Mouse (Mus musculus): ENCODE data around the gene Dpy30. TPM values are rescaled to one million over a fixed set of nuclear protein-coding genes. Genes with fewer than 3 reads are reported as not detected.
A peak's percentile ranks its signal among the peaks of the same experiment; 100 is the strongest.
"Not testable (repeated sequence)": the region's sequence is repeated elsewhere in the genome, so short reads cannot be mapped to it uniquely, and the experiment has no call there.

The Dpy30 gene
- polyA plus RNA-seq, 1 experiment from 2014 or later = 219 TPM

GRCm38 (mm10) chr17:74315445-74316308 is 8.1 kb downstream of the Dpy30 start:
- H3K36me3 ChIP-seq = peaks cover 6% of the 10 kb centered on the region; the same call in 1 of the 2 replicates
- no peaks in the 10 kb centered on the region for H3K9me3 ChIP-seq
- H3K9ac ChIP-seq = peak overlapping the region; percentile 82
- H3K4me1 ChIP-seq = peaks cover 10% of the 10 kb centered on the region
- peak overlapping the region; percentile 92 for H3K27ac ChIP-seq
- no peaks in the 10 kb centered on the region for H3K27me3 ChIP-seq
- WGBS = under 1% methylated on average over 45 of the region's 45 CpGs
- H3K4me3 ChIP-seq = peak overlapping the region; percentile 75
- H3K4me2 ChIP-seq = peak overlapping the region; percentile 64
- ATAC-seq (ENCODE audit: borderline replicate concordance, extremely low read depth, low FRiP score, low TSS enrichment) = peak; percentile 91

GRCm38 (mm10) chr17:74306021-74306420 is 17.7 kb downstream of the Dpy30 start:
- no peaks in the 10 kb centered on the region for H3K27me3 ChIP-seq
- H3K4me2 ChIP-seq = no peak overlapping the region
- no peak overlapping the region for H3K27ac ChIP-seq
- no peaks in the 10 kb centered on the region for H3K9me3 ChIP-seq
- H3K4me3 ChIP-seq = no peak overlapping the region
- no peak overlapping the region for H3K9ac ChIP-seq
- H3K36me3 ChIP-seq = peaks cover 37% of the 10 kb centered on the region
- no peak for ATAC-seq (ENCODE audit: borderline replicate concordance, extremely low read depth, low FRiP score, low TSS enrichment)
- WGBS = 92% methylated on average over 1 of the region's 1 CpGs
- H3K4me1 ChIP-seq = no peaks in the 10 kb centered on the region

DNA sequence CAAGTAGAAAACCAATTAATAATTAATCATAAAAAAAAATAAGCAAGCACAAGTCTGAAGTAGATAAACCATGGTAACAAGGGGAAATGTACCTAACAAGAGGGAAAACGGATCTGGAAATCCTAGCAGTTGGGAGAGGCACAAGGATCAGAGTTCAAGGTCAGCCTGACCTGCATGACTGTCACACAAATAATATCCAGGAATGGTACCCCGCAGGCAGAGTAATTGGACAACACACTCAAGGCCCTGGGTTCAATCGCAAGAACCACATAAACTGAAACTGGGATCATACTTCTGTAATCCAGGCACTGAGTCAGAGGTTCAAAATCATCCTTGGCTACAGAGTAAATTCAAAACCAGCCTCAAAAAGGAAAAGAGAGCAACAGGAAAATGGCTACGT is 18.1 kb downstream of the Dpy30 start:
- WGBS = 96% methylated on average over 4 of the region's 4 CpGs
- no peak overlapping the region for H3K9ac ChIP-seq
- H3K9me3 ChIP-seq = no peaks in the 10 kb centered on the region
- H3K4me1 ChIP-seq = no peaks in the 10 kb centered on the region
- H3K27ac ChIP-seq = no peak overlapping the region
- peaks cover 38% of the 10 kb centered on the region for H3K36me3 ChIP-seq
- H3K27me3 ChIP-seq = no peaks in the 10 kb centered on the region
- no peak for ATAC-seq (ENCODE audit: borderline replicate concordance, extremely low read depth, low FRiP score, low TSS enrichment)
- H3K4me2 ChIP-seq = no peak overlapping the region
- H3K4me3 ChIP-seq = no peak overlapping the region

- H3K4me2 ChIP-seq = no peak overlapping the region
- H3K4me3 ChIP-seq = no peak overlapping the region
- no peak for ATAC-seq (ENCODE audit: borderline replicate concordance, extremely low read depth, low FRiP score, low TSS enrichment)
- H3K9me3 ChIP-seq = no peaks in the 10 kb centered on the region
- peaks cover 43% of the 10 kb centered on the region for H3K36me3 ChIP-seq
- H3K27ac ChIP-seq = no peak overlapping the region
- H3K27me3 ChIP-seq = no peaks in the 10 kb centered on the region
- 87% methylated on average over 4 of the region's 4 CpGs for WGBS
- no peaks in the 10 kb centered on the region for H3K4me1 ChIP-seq
- H3K9ac ChIP-seq = no peak overlapping the region
Observed at GRCm38 (mm10) chr17:74304060-74304459, 19.7 kb downstream of the Dpy30 start.

GRCm38 (mm10) chr17:74300089-74300488 is 23.7 kb downstream of the Dpy30 start:
- no peak overlapping the region for H3K4me2 ChIP-seq
- no peaks in the 10 kb centered on the region for H3K27me3 ChIP-seq
- no peaks in the 10 kb centered on the region for H3K9me3 ChIP-seq
- peaks cover 22% of the 10 kb centered on the region; the same call in 1 of the 2 replicates for H3K36me3 ChIP-seq
- no peak for ATAC-seq (ENCODE audit: borderline replicate concordance, extremely low read depth, low FRiP score, low TSS enrichment)
- no peak overlapping the region for H3K4me3 ChIP-seq
- H3K9ac ChIP-seq = no peak overlapping the region
- no peak overlapping the region for H3K27ac ChIP-seq
- WGBS = 90% methylated on average over 5 of the region's 5 CpGs
- H3K4me1 ChIP-seq = peaks cover 3% of the 10 kb centered on the region; the same call in 1 of the 2 replicates

DNA sequence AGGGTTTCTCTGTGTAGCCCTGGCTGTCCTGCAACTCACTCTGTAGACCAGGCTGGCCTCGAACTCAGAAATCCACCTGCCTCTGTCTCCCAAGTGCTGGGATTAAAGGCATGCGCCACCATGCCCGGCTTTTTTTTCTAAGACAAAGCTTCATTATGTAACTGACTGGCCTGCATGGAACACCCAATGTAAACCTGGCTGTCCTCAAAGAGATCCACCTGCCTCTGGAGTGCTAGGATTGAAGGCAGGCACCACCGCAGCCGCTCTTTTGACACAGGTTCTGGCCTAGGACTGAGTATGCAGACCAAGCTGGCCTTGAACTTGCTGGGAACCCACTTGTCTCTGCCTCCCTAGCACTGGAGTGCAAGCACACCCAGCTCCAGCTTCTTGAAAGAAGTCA is 26.8 kb downstream of the Dpy30 start:
- not testable (repeated sequence) for H3K9ac ChIP-seq; H3K27me3 ChIP-seq; H3K9me3 ChIP-seq; H3K27ac ChIP-seq; ATAC-seq (ENCODE audit: borderline replicate concordance, extremely low read depth, low FRiP score, low TSS enrichment); H3K4me2 ChIP-seq; H3K4me3 ChIP-seq
- Histone ChIP-seq H3K36me3 (peaks cover 18% of the 10 kb centered on the region; the same call in 1 of the 2 replicates), H3K4me1 (peaks cover 15% of the 10 kb centered on the region)
- 81% methylated on average over 5 of the region's 5 CpGs for WGBS

- WGBS = 30% methylated on average over 11 of the region's 11 CpGs
- Histone ChIP-seq H3K4me2 (peak overlapping the region; percentile 80), H3K9ac (peak overlapping the region; percentile 98), H3K27ac (peak overlapping the region; percentile 100), H3K27me3 (no peaks in the 10 kb centered on the region), H3K4me1 (peaks cover 19% of the 10 kb centered on the region), H3K9me3 (no peaks in the 10 kb centered on the region), H3K36me3 (peaks cover 13% of the 10 kb centered on the region; the same call in 1 of the 2 replicates), H3K4me3 (peak overlapping the region; percentile 97)
- ATAC-seq (ENCODE audit: borderline replicate concordance, extremely low read depth, low FRiP score, low TSS enrichment) = no peak
Observed at GRCm38 (mm10) chr17:74296076-74296823, 27.5 kb downstream of the Dpy30 start.

GRCm38 (mm10) chr17:74295026-74295970 is 28.4 kb downstream of the Dpy30 start, which contains the start of gene Memo1:
Gene Memo1 (minus strand): TSS chr17:74295521.
- peak within 1 kb of the TSS; percentile 100 for H3K27ac ChIP-seq
- H3K4me2 ChIP-seq = peak within 1 kb of the TSS; percentile 80
- no peaks in the 10 kb centered on the region for H3K27me3 ChIP-seq
- ATAC-seq (ENCODE audit: borderline replicate concordance, extremely low read depth, low FRiP score, low TSS enrichment) = peak; percentile 91
- peak within 1 kb of the TSS; percentile 97 for H3K4me3 ChIP-seq
- peak within 1 kb of the TSS; percentile 98 for H3K9ac ChIP-seq
- WGBS = under 1% methylated on average over 64 of the region's 110 CpGs
- H3K4me1 ChIP-seq = peaks cover 27% of the 10 kb centered on the region
- H3K36me3 ChIP-seq = peaks cover 10% of the 10 kb centered on the region; the same call in 1 of the 2 replicates
- no peaks in the 10 kb centered on the region for H3K9me3 ChIP-seq

GRCm38 (mm10) chr17:74294426-74295025 is 29.2 kb downstream of the Dpy30 start:
- H3K4me3 ChIP-seq = peak overlapping the region; percentile 97
- peak; percentile 91 for ATAC-seq (ENCODE audit: borderline replicate concordance, extremely low read depth, low FRiP score, low TSS enrichment)
- peak overlapping the region; percentile 80 for H3K4me2 ChIP-seq
- H3K4me1 ChIP-seq = peaks cover 31% of the 10 kb centered on the region
- 0 out of 2 replicates have a peak, but pooled peaks cover 7% of the 10 kb centered on the region for H3K36me3 ChIP-seq
- H3K27me3 ChIP-seq = no peaks in the 10 kb centered on the region
- H3K27ac ChIP-seq = peak overlapping the region; percentile 100
- H3K9ac ChIP-seq = peak overlapping the region; percentile 98
- no peaks in the 10 kb centered on the region for H3K9me3 ChIP-seq
- under 1% methylated on average over 67 of the region's 80 CpGs for WGBS

GRCm38 (mm10) chr17:74293687-74294425 is 29.9 kb downstream of the Dpy30 start:
- peak overlapping the region; percentile 98 for H3K9ac ChIP-seq
- peak overlapping the region; percentile 100 for H3K27ac ChIP-seq
- ATAC-seq (ENCODE audit: borderline replicate concordance, extremely low read depth, low FRiP score, low TSS enrichment) = no peak
- peak overlapping the region; percentile 97 for H3K4me3 ChIP-seq
- H3K4me1 ChIP-seq = peaks cover 31% of the 10 kb centered on the region
- H3K4me2 ChIP-seq = peak overlapping the region; percentile 80
- under 1% methylated on average over 18 of the region's 18 CpGs for WGBS
- no peaks in the 10 kb centered on the region for H3K27me3 ChIP-seq
- H3K36me3 ChIP-seq = 0 out of 2 replicates have a peak, but pooled peaks cover 4% of the 10 kb centered on the region
- H3K9me3 ChIP-seq = no peaks in the 10 kb centered on the region
